Mouse (Mus musculus) midbrain, embryonic 10.5 days (tissue): ENCODE data around the gene Dcaf12. TPM values are rescaled to one million over a fixed set of nuclear protein-coding genes. Genes with fewer than 3 reads are reported as not detected.

Experiments
- DNase-seq: peaks from one replicate; pipeline ENCODE4 v3.0.0-alpha.2; 2017; ENCODE audit warnings: low spot score
- H3K27ac ChIP-seq: fragments of 300-500 bp; sonication (generic); replicated peaks from 2 replicates; pipeline ENCODE4 v1.5.1; 2016; ENCODE audit warnings: mild to moderate bottlenecking
- H3K27me3 ChIP-seq: fragments of 300-500 bp; sonication (generic); 2 replicates; pipeline ENCODE4 v1.6.1; 2016; ENCODE audit warnings: low read depth, mild to moderate bottlenecking; ENCODE audit not compliant: poor library complexity, severe bottlenecking
- H3K36me3 ChIP-seq: fragments of 300-500 bp; sonication (generic); 2 replicates; pipeline ENCODE4 v1.6.1; 2016; ENCODE audit warnings: mild to moderate bottlenecking, moderate library complexity
- H3K4me1 ChIP-seq: fragments of 300-500 bp; sonication (generic); 2 replicates; pipeline ENCODE4 v1.6.1; 2016
- H3K4me3 ChIP-seq: fragments of 300-500 bp; sonication (generic); 2 replicates; pipeline ENCODE4 v1.5.1; 2016; ENCODE audit warnings: mild to moderate bottlenecking, moderate library complexity
- H3K9me3 ChIP-seq: fragments of 300-500 bp; sonication (generic); replicated peaks from 2 replicates; pipeline ENCODE4 v1.6.1; 2016; ENCODE audit warnings: mild to moderate bottlenecking
- WGBS: fragments of 180-500 bp; shearing (Covaris S2); methylation state at CpG from one replicate; pipeline ENCODE4 v1.1.7; 2016; 5-methylcytosine and 5-hydroxymethylcytosine counted together
- polyA plus RNA-seq: library from polyadenylated mRNA; unstranded; fragments of >200 nt; fragmentation: Nextera tagmentation; extraction: Ambion mirVana; gene quantifications from 2 replicates; pipeline ENCODE4 v1.2.1, GENCODE M21; 2016

Dcaf12 gene
- polyA plus RNA-seq, 1 experiment from 2014 or later, result 61.7 TPM

DNA sequence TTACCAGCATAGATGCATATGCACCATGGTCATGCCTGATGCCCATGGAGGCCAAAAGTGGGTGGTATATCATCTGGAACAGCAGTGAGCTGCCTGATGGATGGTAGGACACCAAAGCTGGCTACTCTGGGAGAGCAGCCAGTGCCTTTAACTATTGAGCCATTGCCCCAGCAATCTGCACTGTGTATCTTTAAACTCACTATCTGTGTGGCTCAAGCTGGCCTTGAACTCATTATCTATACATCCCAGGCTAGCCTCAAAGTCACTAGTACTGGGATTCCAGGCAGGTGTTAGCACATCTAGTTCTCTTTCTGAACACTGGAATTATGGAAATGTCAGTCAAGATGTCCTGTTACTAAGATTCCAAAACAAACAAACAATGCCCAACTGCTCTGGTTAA, 21.9 kb upstream of the Dcaf12 start:
- Histone ChIP-seq H3K27me3 (no peaks in the 10 kb centered on the region), H3K4me1 (no peaks in the 10 kb centered on the region), H3K4me3 (no peak overlapping the region), H3K27ac (no peak overlapping the region), H3K9me3 (no peaks in the 10 kb centered on the region), H3K36me3 (no peaks in the 10 kb centered on the region)
- DNase-seq, result no peak

GRCm38 (mm10) chr4:41331698-41332421, 17.2 kb upstream of the Dcaf12 start:
- 88% methylated on average over 9 of the region's 9 CpGs for WGBS
- DNase-seq, result no peak
- Histone ChIP-seq H3K4me3 (no peak overlapping the region), H3K36me3 (no peaks in the 10 kb centered on the region), H3K4me1 (0 out of 2 replicates have a peak, but pooled peaks cover 6% of the 10 kb centered on the region), H3K27me3 (no peaks in the 10 kb centered on the region), H3K27ac (no peak overlapping the region), H3K9me3 (no peaks in the 10 kb centered on the region)

GRCm38 (mm10) chr4:41331085-41331484, 16.4 kb upstream of the Dcaf12 start:
- WGBS, result 90% methylated on average over 3 of the region's 3 CpGs
- Histone ChIP-seq H3K9me3 (no peaks in the 10 kb centered on the region), H3K27me3 (no peaks in the 10 kb centered on the region), H3K27ac (no peak overlapping the region), H3K36me3 (no peaks in the 10 kb centered on the region), H3K4me1 (0 out of 2 replicates have a peak, but pooled peaks cover 6% of the 10 kb centered on the region), H3K4me3 (no peak overlapping the region)
- no peak for DNase-seq

- Histone ChIP-seq H3K27me3 (no peaks in the 10 kb centered on the region), H3K9me3 (no peaks in the 10 kb centered on the region), H3K4me1 (0 out of 2 replicates have a peak, but pooled peaks cover 6% of the 10 kb centered on the region), H3K4me3 (no peak overlapping the region), H3K36me3 (no peaks in the 10 kb centered on the region), H3K27ac (no peak overlapping the region)
- 44% methylated on average over 4 of the region's 4 CpGs for WGBS
- no peak for DNase-seq
These were observed 14.8 kb upstream of the Dcaf12 start for GRCm38 (mm10) chr4:41329481-41329880.

GRCm38 (mm10) chr4:41326876-41327275, 12.2 kb upstream of the Dcaf12 start:
- Histone ChIP-seq H3K9me3 (no peaks in the 10 kb centered on the region), H3K4me1 (0 out of 2 replicates have a peak, but pooled peaks cover 6% of the 10 kb centered on the region), H3K27ac (no peak overlapping the region), H3K4me3 (no peak overlapping the region), H3K27me3 (no peaks in the 10 kb centered on the region), H3K36me3 (no peaks in the 10 kb centered on the region)
- 95% methylated on average over 6 of the region's 6 CpGs for WGBS
- no peak for DNase-seq

GRCm38 (mm10) chr4:41320971-41321370, 6.3 kb upstream of the Dcaf12 start:
- DNase-seq, result no peak
- no peaks in the 10 kb centered on the region for H3K36me3 ChIP-seq
- no peak overlapping the region for H3K4me3 ChIP-seq
- no peaks in the 10 kb centered on the region for H3K4me1 ChIP-seq
- no peaks in the 10 kb centered on the region for H3K27me3 ChIP-seq
- 81% methylated on average over 4 of the region's 4 CpGs for WGBS
- no peak overlapping the region for H3K27ac ChIP-seq
- no peaks in the 10 kb centered on the region for H3K9me3 ChIP-seq

DNA sequence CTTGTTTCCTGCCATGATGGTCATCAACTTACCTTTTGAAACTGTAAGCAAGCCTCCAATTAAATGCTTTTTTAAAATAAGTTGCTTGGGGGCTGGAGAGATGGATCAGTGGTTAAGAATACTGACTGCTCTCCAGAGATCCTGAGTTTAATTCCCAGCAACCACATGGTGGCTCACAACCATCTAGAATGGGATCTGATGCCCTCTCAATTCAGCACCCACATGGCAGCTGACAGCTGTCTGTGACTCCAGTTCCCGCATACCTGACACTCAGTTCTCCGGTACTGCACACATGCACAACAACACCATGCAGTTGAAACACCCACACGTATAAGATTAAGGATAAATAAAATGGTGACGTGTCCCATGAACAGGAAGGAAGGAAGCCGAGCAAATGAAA, 3.6 kb upstream of the Dcaf12 start:
- no peaks in the 10 kb centered on the region for H3K27me3 ChIP-seq
- WGBS, result 85% methylated on average over 5 of the region's 5 CpGs
- no peak overlapping the region for H3K27ac ChIP-seq
- H3K36me3 ChIP-seq, result 0 out of 2 replicates have a peak, but pooled peaks cover under 1% of the 10 kb centered on the region
- H3K9me3 ChIP-seq, result no peaks in the 10 kb centered on the region
- no peak overlapping the region for H3K4me3 ChIP-seq
- H3K4me1 ChIP-seq, result peaks cover 21% of the 10 kb centered on the region
- DNase-seq, result no peak

- Histone ChIP-seq H3K9me3 (no peaks in the 10 kb centered on the region), H3K4me1 (peaks cover 26% of the 10 kb centered on the region), H3K4me3 (peak overlapping the region; percentile 98), H3K36me3 (peaks cover 30% of the 10 kb centered on the region), H3K27me3 (no peaks in the 10 kb centered on the region), H3K27ac (peak overlapping the region; percentile 88)
- WGBS, result 60% methylated on average over 8 of the region's 8 CpGs
- no peak for DNase-seq
These were observed 484 bp upstream of the Dcaf12 start for GRCm38 (mm10) chr4:41315173-41315572.

DNA sequence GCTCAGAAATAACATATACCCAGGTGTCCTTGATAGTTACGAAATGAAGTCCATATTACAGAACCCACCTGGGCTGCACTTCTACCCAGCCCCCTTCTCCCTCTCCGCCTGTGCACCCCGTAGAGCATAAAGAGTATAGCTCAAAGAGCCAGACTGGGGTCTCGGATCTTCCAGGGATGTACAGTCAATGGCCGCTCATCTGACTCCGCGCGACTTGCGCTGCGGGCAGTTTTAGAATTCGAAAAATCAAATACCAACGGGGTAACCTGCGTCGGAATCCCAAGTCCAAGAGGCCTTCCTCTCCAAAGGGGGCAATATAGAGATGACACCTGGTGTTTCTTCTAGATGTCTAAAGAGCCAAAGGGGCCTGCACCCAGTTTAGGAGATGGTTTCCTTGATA, 967 bp downstream of the Dcaf12 start:
- 19% methylated on average over 14 of the region's 14 CpGs for WGBS
- Histone ChIP-seq H3K36me3 (peaks cover 45% of the 10 kb centered on the region), H3K27me3 (no peaks in the 10 kb centered on the region), H3K27ac (peak overlapping the region; percentile 88), H3K9me3 (no peaks in the 10 kb centered on the region), H3K4me3 (peak overlapping the region; percentile 98), H3K4me1 (peaks cover 26% of the 10 kb centered on the region)
- no peak for DNase-seq

DNA sequence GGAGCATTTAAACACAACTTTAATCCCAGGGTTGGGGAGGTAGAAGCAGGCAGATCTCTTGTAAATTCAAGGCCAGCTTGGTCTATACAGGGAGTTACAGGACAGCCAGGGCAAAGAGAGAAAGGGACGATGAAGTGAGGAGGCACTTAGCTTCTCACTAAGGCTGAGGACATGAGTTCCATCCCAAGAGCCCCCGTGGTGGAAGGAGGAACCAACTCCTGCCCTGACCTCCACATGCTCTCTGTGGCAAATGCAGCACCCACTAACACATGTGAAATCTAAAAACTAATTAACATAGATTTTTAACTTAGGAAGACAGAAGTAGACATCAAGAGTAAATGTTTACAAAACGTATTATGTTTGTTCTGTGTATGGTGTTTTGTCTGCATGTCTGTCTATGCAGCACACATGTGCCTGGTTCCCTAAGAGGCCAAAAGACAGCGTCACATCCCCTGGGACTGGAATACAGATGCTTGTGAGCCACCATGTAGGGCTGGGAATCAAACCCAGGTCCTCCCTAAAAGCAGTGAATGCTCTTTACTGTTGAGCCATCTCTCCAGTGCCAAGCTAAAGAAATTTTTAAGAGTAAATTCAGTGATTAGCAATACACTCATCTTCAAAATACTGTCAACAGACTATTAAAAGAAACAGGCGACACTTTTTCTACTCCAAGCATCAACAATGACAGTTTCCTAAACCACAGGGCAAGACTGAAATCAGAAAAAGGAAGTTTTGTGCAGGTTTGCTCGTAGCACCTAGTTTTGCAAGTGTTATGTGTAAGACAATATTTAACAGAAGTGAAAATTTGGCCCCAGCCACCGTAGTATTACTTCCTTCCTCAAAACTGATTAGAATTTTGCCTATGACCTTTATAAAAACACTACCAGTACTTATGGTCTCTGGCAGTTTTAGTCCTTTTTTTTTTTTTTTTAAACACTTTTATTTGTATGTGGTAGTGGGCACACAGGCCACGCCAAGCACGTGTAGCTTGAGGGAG, 3.8 kb downstream of the Dcaf12 start:
- Histone ChIP-seq H3K4me1 (peaks cover 26% of the 10 kb centered on the region), H3K4me3 (no peak overlapping the region), H3K27ac (no peak overlapping the region), H3K36me3 (peaks cover 70% of the 10 kb centered on the region), H3K9me3 (no peaks in the 10 kb centered on the region), H3K27me3 (no peaks in the 10 kb centered on the region)
- DNase-seq, result no peak
- 94% methylated on average over 9 of the region's 9 CpGs for WGBS

DNA sequence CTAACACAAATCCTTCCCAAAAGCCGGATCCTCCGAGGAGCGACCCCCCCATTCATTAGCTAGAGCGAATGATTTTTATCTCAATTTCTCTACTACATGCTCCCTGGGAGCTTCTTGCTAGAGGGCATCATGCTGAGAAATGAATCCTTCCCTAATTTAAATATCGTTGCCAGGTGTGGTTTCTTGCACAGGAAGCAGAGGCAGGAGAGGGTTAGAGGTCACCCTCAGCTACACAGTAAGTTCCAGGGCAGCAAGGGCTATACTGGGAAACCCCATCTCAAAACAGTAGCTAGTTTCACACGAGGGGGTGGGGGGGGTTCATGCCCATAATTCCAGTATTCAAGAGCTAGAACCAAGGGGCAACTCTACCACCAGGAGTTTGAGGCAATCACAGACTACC, 7.3 kb downstream of the Dcaf12 start:
- no peak for DNase-seq
- Histone ChIP-seq H3K27ac (no peak overlapping the region), H3K4me1 (no peaks in the 10 kb centered on the region), H3K4me3 (no peak overlapping the region), H3K27me3 (no peaks in the 10 kb centered on the region), H3K9me3 (no peaks in the 10 kb centered on the region), H3K36me3 (peaks cover 85% of the 10 kb centered on the region)
- 91% methylated on average over 6 of the region's 6 CpGs for WGBS

DNA sequence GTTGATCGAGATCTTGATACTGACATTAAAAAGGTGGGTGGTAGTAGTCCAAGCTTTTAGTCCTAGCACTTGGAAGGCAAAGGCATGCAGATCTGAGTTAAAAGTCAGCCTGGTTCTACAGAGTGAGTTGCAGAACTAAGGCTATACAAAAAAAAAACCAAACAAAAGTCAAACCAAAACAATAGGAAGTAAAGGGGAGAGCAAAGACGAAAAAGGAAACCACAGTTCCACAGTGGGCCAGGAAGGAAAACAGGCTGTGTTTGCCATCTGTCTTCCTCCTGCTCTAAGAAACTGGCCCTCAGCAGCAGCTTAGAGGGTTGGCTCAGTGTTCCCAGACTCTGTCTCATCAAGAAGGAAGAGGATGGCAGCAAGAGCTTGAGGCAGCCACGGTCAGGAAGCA, 10.4 kb downstream of the Dcaf12 start:
- peaks cover 85% of the 10 kb centered on the region for H3K36me3 ChIP-seq
- H3K4me3 ChIP-seq, result no peak overlapping the region
- WGBS, result 72% methylated on average over 3 of the region's 3 CpGs
- no peak overlapping the region for H3K27ac ChIP-seq
- no peaks in the 10 kb centered on the region for H3K27me3 ChIP-seq
- H3K9me3 ChIP-seq, result no peaks in the 10 kb centered on the region
- no peak for DNase-seq
- no peaks in the 10 kb centered on the region for H3K4me1 ChIP-seq

DNA sequence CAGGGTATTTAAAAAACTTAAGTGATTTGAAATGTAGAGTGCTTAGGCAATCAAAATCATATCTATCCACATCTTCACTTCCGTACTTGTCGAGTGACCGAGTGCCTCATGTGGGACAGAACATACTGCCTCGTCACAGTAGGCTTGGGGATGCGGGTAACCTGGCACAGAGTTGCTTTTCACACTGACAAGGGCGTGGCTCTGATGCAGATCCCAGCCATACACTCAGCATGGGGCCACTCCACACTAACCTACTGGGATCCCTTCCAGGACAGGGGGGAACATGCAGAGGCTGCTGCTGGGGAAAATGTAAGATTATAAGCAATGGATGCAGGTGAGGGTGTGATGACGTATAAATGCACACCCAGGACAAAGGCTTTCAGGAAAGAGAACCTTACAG, 11.0 kb downstream of the Dcaf12 start:
- Histone ChIP-seq H3K27me3 (no peaks in the 10 kb centered on the region), H3K4me1 (no peaks in the 10 kb centered on the region), H3K4me3 (no peak overlapping the region), H3K9me3 (no peaks in the 10 kb centered on the region), H3K27ac (no peak overlapping the region), H3K36me3 (peaks cover 85% of the 10 kb centered on the region)
- 91% methylated on average over 7 of the region's 7 CpGs for WGBS
- DNase-seq, result no peak
